Mouse (Mus musculus): ENCODE measurements at regions not wholly inside any gene's neighbourhood (a gene's known extent, or its start where the extent isn't known, plus 50 kb on each side); places are given as distances from the start of the nearest gene placed in this dataset.
A peak's percentile ranks its signal among the peaks of the same experiment; 100 is the strongest.

- DNase-seq = peak; percentile 46
Measured at GRCm38 (mm10) chr9:15420677-15421076, 63.1 kb upstream of the Cep295 start.

- DNase-seq = peak; percentile 27
Measured at GRCm38 (mm10) chr9:15421864-15422263, 64.3 kb upstream of the Cep295 start.

- peak; percentile 84 for DNase-seq
Measured at GRCm38 (mm10) chr9:15434279-15434678, 59.0 kb upstream of the Smco4 start.

- peak; percentile 77 for DNase-seq
Measured at GRCm38 (mm10) chr9:15439319-15439980, 53.8 kb upstream of the Smco4 start.

GRCm38 (mm10) chr9:15442131-15442530 is 51.1 kb upstream of the Smco4 start:
- DNase-seq = peak; percentile 65
